Mouse (Mus musculus) lung, postnatal 36 days (tissue): ENCODE results near the gene Setd2.
A peak's percentile ranks its signal among the peaks of the same experiment; 100 is the strongest.

Experiments used
- DNase-seq: peaks from one replicate; pipeline ENCODE4 v3.0.0; 2022; ENCODE audit warnings: mixed read lengths

Setd2 gene

DNA sequence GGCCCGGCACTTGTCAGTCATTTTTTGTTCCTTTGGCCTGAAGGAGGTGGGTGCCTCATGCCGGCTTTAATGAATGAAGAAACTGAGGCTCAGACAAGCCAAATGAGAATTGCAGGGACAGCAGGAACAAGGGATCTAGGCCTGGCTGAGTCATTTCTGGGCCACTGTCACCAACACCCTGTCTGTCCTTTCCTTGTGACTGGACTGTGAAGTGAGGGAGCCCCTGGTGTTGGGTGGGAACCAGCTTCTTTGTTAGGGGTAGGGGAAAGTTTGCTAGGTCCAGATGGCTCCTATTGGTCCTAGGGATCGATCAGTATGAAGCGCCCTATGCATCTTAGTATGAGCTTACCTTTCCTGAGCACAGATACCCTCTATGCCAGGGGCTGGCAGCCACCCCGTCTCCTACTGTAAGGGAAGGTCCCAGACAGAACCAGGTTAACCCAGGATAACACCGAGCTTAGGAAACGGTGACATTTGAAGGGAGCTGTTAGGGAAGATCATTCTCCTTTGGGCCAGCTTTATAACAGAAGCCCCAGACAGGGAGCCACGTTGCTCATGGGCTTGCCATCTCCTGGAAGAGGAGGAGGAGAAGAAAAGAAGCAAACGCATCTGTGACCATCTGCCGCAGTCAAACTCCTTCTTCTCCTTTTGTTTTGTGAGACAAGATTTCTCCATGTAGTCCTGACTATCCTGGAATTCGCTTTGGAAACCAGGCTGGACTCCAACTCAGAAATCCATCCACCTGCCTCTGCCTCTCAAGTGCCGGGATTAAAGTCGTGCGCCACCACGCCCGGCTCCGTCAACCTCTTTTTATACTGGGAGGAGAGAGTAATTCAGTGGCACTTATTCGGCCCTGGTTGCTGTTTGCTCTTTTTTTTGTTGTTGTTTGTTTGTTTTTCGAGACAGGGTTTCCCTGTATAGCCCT, 122.6 kb downstream of the Setd2 start:
- no peak for DNase-seq

DNA sequence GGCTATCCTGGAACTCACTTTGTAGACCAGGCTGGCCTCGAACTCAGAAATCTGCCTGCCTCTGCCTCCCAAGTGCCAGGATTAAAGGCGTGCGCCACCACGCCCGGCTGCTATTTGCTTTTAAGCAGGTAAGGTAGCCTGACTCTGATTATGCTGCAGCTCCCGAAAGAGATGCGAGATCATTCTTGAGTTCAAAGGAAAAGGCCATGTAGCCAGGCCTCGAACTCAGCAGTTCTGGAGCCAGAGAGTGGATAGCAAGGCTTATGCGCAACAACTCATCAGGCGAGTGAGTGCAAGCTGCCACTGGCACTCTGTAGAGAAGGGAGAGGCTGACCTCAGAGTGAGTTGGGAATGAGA, 123.2 kb downstream of the Setd2 start:
- no peak for DNase-seq

DNA sequence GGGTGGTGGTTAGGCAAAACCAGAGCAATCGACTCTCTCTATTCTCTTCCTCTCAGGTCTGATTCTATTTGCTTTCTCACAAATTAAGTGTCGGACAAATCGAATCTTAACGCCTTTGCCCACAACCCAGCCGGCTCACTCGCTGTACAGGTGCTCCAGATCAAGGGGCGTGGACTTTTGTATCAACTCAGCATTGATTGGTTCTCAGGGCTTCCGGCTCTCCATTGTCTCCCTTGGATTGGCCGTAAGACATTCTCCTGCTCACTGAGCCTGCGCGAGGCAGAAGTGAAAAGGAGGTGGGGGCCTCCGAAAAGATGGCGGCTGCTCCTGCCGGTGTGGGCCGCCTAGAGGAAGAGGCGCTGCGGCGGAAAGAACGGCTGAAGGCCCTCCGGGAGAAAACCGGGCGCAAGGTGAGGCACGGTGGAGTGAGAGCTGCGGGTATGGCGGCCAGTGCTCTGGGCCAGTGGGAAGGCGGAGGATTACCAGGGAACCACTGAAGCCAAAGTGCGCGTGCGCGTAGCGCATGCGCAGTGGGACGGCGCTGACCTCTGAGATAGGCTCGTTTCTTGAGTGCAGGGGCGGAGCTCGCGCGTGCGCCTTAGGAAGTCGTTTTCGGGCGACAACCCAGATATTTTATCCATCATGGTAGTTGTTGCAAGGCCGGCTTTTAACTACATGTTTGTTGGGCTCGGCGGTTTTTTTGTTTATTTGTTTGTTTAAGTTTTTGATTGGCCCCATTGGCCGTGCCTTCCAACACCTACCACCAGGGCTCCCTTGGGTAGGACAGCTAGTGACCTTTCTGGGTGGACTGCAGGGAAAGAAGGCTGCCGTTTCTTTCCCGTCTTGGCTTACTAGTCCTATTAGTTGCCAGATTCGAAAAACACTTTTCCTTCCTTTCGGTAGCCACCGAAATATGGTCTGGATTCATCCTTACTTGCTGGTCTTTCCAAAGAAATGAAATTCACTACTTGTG, 124.1 kb downstream of the Setd2 start, which contains the start of gene Ccdc12:
Ccdc12 (plus strand) TSS at position 255 of the 973 bp plus-strand sequence.
- DNase-seq: peak; percentile 98

DNA sequence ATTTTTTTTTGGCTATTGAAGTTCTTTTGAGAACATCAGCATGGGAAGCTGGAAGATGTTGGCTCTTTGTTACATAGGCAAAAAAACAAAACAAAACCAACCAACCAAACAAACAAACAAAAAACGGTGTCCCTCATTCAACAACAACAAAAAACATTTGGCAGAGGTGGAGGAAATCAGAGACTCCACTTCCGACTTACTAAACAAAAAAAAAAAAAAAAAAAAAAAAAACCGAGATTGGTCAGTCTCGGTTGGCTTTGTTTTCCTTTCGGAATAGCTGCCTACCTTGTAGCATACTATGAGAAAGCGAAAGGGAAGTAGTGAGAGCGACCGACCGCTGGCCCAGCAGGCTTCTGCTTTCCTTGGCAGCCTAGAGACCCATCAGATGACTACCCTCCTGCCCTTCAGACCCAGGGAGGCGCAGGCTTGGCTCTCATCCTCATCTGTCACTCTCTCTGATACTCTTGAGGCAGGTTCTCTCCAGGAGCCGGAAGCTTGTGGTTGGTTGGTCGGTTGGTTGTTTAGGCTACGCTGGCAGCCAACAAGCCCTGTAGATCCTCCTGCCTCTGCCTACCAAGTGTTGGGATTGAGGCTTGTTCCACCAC, 125.2 kb downstream of the Setd2 start:
- peak; percentile 73 for DNase-seq

DNA sequence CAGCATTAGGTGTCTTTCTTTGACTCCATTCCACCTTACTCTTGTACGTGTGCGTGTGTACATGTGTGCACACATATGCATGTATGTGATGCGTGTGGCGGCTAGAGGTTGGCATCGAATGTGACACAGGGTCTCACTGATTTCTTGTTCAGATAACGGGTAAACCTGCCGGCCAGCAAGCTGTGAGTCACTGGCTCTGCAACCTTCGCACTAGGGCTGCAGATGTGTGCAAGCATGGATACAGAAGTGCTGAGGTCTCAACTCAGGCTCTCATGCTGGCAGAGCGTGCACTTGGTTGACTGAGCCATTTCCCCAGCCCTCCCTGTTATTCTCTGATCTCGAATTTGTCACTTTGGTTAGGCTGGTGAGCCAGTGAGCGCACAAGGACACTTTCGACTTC, 127.1 kb downstream of the Setd2 start:
- no peak for DNase-seq

DNA sequence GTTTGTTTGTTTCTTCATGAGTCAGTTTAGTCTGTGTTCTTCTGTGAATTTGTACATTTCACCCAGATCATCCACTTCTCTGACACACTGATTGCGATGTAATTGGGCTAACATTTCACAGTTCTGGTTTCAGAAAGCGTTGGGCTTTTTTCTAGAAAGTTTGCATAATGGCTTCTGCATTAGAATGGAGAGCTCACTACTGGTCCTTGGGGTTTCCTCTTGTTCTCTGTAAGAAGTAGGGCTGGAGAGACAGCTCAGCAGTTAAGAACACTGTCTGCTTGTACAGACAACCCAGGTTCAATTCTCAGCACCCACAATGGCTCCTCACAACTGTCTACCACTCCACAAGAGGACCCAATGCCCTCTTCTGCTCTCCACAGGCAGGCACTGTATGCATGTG, 127.8 kb downstream of the Setd2 start:
- no peak for DNase-seq

DNA sequence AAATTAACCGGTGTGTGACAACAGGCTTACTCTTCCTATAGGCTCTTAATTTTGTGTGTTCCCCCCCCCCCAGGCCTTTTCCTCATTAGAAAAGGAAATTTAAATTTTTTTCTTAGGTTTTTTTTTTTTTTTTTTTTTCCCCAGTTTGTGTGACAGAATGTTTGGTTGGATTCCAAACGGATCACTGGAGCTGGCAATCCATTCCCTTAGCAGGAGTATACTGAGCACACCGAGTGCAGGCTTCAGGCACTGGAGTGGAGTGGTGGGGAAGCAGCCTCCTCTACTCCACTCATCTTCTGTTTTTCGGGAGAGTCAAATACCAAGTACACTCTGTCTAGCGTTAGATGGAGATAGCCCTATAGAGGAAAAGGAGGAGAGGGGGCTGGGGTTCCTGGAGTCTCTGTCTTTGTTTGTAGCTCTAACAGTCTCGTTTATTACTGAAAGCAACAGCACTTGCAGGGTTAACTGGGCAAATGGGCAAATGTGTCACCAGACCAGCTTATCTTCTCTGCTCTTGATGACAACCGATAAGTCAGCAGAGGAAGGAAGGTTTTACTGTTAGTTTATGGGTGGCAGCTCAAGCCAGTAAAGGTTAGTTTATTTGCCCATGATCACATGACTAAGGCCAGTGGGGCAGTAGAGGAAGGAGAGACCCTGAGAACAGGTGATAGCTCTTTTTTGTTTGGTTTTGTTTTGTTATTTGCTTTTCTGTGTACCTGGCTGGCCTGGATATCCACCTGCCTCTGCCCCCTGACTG, 128.6 kb downstream of the Setd2 start:
- no peak for DNase-seq

DNA sequence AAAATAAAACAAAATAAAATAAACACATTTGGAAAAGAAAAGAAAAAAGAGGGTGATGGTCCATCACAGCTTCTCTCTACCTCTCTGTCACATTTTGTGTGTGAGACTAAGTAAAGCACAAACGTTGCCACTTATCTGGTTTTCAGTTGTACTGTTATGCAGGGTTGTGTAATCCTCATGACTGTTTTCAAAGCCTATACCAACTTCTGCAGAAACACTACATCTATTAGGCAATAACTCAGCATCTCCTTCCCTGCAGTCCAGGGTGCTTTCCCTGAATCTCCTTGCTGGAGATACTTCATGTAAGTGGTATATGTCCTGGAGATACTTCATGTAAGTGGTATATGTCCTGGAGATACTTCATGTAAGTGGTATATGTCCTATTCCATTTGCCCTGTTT, 130.4 kb downstream of the Setd2 start:
- DNase-seq: no peak

DNA sequence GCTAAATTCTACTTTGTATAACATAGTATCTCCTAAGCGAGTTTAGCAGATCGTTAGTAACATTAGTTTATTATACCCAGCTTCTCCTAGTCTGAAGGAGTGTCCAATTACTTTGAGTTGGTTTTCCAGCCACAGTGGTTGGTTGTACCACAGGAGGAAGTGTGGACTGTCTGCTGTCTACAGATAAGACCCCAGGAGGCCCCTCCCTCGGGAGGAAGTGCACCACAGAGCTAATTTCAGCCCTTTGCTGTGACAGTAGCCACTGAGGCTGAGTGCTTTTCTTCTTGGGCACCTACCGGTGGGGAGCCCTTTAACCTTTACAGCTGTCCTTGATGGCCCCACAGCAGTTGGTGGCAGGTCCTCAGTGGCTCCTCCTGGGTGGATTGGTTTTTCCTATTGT, 133.5 kb downstream of the Setd2 start:
- DNase-seq: peak; percentile 83

DNA sequence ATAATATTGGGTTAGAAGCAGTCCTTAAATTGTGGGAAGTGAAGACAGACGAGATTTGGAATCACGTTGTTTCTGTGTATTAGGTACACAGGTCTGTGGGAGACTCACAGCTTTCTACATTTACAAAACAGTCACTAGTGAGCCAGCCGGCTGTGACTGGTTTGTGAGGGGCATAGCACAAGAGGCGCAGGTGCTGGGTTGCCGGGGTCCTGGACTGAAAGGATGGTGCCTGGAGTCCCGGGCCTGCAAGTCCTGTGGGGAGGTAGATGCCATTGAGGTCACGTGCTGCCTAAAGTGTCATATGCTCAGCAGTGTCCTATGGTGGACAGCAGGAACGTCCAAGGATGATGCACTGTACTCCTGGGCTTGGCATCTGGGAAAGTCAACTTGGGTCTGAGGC, 134.0 kb downstream of the Setd2 start:
- no peak for DNase-seq

DNA sequence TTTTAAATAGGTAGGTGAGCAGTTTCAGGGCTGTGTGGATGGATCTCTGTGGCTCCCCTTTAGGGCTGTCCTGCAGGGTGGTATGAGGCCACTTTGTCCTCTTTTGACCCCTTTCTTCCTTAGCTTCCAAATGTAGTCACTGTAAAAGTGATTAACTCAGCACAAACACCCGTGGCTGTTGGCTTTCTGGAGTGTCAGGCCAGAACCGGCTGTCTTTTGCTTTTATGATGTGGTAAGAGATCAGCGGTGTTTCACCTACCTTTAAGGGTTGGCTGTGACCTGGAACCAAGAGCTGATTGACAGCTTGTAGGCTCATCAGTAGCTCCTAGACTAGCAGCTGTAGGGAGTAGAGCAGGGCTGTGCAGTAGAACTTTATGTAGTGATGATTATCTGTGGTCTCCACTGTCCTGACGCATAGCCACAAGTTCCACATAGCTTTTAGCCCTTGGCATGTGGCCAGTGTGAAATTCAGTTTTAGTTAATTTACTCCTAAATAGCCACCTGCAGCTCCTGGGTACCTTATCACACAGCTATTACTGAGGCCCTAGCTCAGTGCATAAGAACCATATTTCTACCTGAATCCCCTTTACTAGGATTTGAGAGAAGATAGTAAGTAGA, 134.9 kb downstream of the Setd2 start:
- no peak for DNase-seq
